Mouse (Mus musculus) layer of hippocampus, postnatal 25 days (tissue): Measurements from ENCODE around the gene AC131692.1. TPM values are rescaled to one million over a fixed set of nuclear protein-coding genes. Genes with fewer than 3 reads are reported as not detected.

Source experiments
- DNase-seq, 2 experiments: peaks; one replicate each; pipeline ENCODE4 v3.0.0; 2022; ENCODE audit warnings: mixed read lengths in 2 of 2, low spot score in 1 of 2; ENCODE audit errors: extremely low spot score in 1 of 2
- total RNA-seq, 2 experiments: library from RNA; stranded (reverse); gene quantifications; 2 replicates each; pipeline ENCODE4 v1.2.3; 2021

The AC131692.1 gene
- not detected for total RNA-seq

GRCm38 (mm10) chr19:6094119-6094518 lies at the start of gene AC131692.1:
Gene AC131692.1 (plus strand): TSS chr19:6094419.
- DNase-seq = no peak

GRCm38 (mm10) chr19:6045366-6046293 lies 48.6 kb upstream of the AC131692.1 start:
- DNase-seq = peak in 1 of 2 experiments; percentile 48

DNA sequence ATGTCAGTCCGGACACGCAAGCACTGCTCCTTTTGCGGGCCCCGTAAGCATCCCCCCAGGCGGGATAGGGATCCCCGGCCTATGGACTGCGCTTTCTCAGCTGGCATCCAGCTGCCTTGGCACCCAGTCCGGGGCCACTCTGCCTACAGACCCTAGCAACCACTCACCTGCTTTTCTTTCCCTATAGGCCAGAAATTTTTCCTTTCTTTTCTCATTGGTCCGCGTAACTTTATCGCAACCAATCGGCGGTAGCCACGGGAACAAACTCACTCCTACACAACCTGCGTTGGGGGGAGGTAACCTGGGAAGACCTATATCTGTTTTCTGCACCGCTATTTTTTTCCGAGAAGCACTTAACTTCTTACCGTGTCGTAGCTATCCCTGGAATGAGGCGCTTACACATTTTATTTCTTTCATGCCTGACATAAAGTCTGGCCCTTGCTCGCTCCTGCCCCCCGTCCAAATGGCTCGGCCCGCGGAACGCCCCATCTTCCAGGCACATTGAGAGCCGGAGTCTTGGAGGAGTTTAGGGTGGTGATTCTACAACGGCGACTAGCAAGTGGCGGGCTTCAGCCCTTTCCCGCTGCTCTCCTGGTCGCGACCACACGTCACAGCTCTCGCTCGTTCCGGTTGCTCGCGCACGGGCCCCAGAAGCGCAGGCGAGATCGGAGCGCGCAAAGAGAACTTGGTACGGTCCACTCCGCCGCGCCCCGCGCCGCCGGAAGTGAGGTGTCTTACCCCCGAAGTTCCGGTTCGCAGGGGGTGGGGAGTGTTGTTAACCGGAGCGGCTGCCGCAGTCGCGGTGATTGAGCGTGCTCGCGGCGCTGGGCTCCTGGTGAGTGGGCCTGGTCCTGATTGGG lies 47.7 kb upstream of the AC131692.1 start, which contains the start of gene Syvn1:
Gene Syvn1, plus strand, starts transcription at position 283 of the 860 bp plus-strand sequence.
- DNase-seq = peak; percentile 79 to 85

GRCm38 (mm10) chr19:6047154-6047898 lies 46.9 kb upstream of the AC131692.1 start:
- no peak for DNase-seq

DNA sequence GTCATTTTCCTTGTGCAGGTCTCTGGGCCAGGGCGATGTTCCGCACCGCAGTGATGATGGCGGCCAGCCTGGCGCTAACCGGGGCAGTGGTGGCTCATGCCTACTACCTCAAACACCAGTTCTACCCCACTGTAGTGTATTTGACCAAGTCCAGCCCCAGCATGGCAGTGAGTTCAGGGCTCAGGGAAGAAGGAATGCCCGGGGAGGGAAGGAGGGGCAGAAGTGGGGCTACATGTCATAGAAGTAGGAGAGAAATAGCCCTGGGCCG lies 46.4 kb upstream of the AC131692.1 start:
- no peak for DNase-seq

GRCm38 (mm10) chr19:6048681-6049410 lies 45.4 kb upstream of the AC131692.1 start:
- no peak for DNase-seq

- no peak for DNase-seq
Measured at GRCm38 (mm10) chr19:6052516-6052915, 41.7 kb upstream of the AC131692.1 start.

DNA sequence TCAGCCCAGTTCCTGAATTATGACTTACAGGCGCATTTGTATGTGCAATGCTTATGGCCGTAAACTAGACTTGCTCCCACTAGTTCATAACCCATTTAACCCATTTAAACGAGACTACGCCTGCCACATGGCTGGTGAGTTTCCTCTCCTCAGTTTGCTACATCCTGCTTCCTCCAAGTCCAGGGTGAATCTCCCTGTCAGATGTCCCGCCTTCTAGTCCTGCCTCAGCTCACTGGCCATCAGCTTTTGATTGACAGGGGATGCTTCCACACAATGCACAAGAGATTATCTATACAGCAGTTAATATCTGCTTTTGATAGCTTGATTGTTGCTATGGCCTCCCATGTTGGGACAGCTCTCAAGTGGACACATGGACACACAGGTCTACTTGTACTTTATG lies 39.9 kb upstream of the AC131692.1 start:
- no peak for DNase-seq

GRCm38 (mm10) chr19:6056696-6057095 lies 37.5 kb upstream of the AC131692.1 start:
- DNase-seq = no peak

DNA sequence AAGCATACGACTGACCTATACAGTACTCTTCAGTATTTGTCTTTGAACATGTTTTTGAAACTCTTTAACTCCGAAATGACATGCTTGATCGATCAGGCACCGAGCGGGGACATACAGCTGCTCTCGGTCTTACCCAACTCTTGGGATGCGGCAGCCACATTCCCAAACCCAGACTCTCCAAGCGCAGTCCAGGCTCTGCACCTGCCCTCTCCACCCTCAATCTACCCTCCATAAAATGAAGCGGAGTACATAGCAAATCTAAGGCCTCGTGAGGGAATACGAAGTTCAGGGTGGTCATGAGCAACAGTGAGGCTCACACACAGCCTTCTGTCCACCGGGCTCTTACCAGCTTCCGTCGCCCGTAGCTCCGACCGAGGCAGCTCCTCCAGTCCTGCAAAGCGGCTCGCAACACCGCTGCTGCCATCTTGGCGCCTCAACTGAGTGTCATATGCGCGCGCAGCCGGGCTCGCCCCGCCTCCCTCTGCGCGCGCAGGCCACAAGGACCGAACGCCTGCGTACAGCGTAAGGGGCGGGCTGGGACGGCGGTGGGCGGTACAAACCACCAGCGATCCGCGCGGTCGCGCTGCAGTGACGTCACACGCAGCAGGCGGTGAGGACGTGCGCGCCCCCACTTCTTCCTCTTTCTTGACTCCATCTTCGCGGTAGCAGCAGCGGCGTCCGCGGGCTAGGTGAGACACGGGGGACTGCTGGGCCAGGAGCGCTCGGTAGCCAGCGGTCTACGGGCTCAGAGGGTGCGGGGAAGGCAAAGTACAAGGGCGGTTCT lies 36.7 kb upstream of the AC131692.1 start, which contains the start of the genes Mrpl49 and Fau:
Gene Mrpl49, minus strand, starts transcription at position 473 of the 784 bp plus-strand sequence.
Gene Fau, plus strand, starts transcription at position 532 of the 784 bp plus-strand sequence.
- DNase-seq = peak; percentile 98

- DNase-seq = no peak
Measured at GRCm38 (mm10) chr19:6058513-6058912, 35.7 kb upstream of the AC131692.1 start.

- DNase-seq = no peak
Measured at GRCm38 (mm10) chr19:6058966-6059365, 35.3 kb upstream of the AC131692.1 start.

DNA sequence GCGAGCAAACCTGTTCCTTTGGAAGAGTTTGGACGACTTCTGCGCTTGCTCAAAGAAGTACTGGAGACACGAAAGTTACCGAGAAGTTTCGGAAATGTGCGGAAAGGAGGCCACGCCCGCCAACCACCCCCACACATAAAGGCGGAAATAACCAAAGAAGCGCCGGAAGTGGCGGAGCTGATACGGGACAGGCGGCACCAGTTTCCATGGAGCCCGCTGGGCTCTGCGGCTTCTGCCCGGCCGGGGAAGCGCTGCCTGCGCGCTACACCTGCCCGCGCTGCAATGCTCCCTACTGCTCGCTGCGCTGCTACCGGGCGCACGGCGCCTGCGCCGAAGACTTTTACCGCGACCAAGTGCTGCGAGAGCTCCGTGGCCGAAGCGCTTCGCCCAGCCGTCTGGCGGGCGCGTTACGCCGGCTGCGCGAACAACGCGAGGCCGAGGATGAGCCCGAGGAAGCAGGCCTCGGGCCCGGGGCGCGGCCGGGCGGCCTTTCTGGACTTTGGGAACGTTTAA lies 33.1 kb upstream of the AC131692.1 start, which contains the start of gene Znhit2:
Gene Znhit2, plus strand, starts transcription at position 172 of the 513 bp plus-strand sequence.
- peak; percentile 81 to 87 for DNase-seq

GRCm38 (mm10) chr19:6061641-6062302 lies 32.4 kb upstream of the AC131692.1 start:
- no peak for DNase-seq

DNA sequence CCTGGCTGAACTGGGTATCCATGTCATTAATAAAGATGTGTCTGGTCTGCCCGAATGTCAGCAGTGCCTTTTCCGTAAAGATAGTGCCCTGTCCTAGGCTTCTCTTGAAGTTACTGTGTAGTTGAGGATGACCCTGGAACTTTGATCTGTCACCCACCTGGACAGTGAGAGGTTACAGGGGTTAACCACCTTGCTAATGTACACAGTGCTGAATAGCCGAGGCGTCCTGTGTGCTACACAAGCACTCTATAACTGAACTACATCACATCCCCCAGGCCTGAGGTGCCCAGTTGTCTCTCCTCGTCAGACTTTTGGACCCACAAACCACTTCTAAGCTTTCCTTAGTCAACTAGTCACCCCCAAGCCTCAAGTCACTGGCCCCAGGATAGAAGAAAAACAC lies 31.8 kb upstream of the AC131692.1 start:
- DNase-seq = no peak

- DNase-seq = no peak
Measured at GRCm38 (mm10) chr19:6063081-6063480, 31.1 kb upstream of the AC131692.1 start.

DNA sequence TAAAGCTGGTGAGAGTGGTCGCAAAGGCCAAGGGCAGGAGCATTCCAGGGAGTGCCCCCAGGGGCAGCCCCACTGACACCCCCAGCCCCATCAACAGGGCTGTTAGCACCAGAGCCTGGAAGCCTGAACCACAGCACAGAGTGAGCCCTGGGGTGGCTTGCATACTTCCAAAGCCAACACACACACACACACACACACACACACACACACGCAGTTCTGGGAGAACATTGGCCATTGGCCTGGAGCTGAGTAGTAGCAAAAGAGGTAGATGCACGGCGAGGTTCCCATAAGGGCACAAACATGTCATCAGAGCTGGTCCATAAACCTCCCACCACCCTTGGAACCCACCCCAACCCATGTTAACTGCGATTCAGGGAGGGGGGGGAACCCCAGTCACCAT lies 27.6 kb upstream of the AC131692.1 start:
- no peak for DNase-seq
